Mouse (Mus musculus): Measurements from ENCODE around the gene Usp30.

Usp30 gene

GRCm38 (mm10) chr5:114065161-114065560, at the start of gene Usp30:
TSS of gene Usp30 (plus strand) at chr5:114065461.
- no peak for DNase-seq

DNA sequence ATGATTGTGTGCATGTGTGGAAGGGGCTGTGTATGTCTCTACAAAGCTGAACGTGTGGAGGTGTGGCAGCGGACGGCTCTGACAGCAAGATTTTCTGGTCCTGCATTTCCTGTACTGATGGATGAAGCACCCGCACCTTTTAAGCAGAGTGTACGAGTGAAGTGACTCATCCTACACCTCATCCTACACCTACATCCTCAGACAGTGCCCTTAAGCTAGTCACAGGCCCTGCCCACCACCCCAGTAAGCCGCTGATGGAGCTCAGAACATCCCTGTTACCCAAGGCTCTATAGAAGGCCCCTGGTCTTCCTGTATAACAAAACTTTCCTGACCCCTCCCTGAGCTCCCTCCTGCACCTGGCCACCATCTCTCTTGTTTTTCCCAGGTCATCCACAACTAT, 40.9 kb upstream of the Usp30 start:
- DNase-seq: no peak

DNA sequence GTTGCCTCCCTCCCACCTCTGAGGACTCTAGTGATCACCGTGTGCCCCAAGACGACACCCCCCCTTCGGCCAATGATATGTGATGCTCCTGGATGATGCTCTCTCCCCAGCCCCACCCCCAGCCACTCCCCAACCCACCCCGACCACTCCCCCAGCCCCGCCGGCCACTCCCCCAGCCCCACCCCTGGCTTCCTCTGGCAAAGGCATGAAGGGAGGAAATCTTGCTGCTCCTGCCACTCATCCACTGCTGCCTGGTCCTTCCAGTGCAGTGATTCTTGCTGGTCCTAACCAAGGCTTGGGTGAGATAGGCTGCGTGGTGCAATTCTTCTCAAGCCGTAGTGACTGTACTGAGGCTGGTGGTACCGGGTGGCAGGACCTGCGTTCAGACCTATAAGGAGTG, 40.4 kb upstream of the Usp30 start:
- DNase-seq: no peak

DNA sequence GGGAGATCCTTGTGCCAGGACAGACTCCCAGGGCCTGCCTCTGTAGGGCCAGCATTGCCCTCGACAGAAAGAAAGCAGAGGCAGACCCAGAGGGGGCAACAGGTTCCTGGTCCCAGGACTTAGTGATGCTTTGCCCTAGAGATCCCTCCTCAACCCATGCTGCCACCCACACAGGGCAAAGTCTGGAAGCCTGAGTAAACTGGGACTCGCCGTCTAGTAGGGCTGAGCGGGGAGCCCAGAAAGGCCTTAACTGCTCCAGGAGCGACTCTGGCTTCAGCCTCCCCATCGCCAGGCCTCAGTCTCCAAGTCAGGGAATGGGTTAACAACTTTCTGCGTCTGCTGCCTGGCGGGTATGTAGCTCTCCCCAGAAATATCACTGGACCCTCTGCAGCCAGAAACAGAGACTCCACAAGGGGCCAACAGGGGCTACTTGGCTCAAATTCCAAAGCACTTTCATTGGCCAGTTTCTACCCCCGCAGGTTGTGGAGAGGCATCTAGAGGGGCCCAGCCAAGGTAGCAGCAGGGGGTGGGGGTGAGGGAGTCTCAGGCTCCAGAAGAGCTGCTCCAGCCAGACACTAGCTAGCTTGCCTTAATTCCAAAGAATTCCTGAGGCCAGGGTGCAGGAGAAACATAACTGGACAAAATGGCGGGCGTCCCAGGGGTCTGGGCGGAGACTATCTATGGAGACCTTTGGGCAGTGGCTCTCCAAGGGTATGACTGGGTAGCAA, 37.9 kb upstream of the Usp30 start:
- DNase-seq: no peak

DNA sequence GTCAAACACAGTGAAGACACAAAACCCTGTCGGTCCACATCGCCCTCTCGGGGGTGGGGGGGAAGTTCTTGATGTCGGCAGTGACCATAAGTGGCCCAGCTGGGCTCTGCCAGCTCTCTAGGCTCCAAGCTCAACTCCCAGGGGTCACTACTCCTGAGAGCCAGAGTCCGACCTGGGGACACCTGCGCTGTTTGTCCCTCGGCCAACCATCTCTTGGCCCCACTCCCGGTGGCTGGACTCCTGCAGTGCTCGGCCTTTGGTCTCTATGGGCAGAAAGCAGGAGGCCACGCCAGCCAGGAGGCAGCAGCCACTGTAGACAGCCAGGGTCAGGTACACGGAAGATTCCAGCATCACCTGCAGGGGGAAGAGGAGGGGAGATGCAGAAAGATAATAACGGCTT, 37.1 kb upstream of the Usp30 start:
- no peak for DNase-seq

DNA sequence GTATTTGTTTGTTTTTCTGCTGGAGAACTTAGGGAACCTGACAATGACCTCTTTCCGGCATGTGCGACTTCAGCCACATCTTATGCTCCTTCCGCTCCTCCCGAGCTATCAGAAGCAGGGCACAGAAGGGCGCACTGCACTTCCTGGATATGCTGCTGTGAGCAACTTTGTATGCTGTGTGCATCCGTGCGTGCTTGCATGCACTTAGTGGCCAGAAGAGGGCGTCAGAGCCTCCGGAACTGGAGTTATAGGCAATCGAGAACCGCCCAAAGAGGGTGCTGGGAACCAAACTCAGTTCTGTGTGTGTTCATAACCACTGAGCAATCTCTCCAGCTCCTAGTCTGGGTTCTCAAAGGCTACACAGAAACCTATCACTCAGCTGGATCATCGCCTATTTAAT, 34.6 kb upstream of the Usp30 start:
- DNase-seq: no peak

GRCm38 (mm10) chr5:114032161-114032763, 33.0 kb upstream of the Usp30 start:
- DNase-seq: no peak

DNA sequence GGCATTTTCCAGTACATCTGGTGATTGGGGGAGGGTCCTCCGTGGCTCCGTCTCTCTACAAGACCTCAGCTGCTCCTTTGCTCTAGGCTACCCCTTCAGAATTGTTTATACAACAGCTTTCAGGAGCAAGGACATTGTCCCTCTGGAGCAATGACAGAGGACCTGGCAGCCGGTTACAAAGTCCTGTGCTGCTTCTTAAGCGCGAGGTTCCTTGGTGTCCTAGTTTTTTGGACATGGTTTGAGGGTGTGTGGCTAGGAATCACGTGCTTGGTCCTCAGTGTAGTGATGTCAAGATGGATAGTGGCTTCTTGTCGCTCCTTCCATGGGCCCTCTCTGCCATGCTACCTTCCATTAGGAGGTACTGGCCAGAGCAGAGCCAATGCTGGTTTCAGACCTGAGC, 30.9 kb upstream of the Usp30 start:
- no peak for DNase-seq

DNA sequence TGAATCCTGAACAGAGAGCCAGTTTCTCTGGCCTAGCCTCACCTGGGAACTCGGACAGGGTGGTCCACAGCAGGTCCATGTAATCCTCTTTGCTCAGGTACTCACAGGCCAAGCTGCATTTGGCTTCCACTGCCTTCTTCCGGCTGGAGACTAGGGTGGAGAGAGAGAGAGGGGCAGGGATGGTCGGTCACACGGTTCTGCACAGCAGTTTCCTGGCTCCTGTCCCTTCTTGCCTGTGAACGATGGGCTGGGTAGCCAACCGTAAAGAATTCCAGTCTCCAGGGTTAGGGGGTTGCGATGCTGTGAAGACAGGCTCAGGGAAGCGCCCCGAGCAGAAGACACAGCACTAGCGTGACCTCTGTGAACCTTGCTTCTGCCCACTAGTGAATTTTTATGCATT, 30.1 kb upstream of the Usp30 start:
- DNase-seq: no peak

- DNase-seq: no peak
Observed at GRCm38 (mm10) chr5:114040508-114040907, 24.8 kb upstream of the Usp30 start.

DNA sequence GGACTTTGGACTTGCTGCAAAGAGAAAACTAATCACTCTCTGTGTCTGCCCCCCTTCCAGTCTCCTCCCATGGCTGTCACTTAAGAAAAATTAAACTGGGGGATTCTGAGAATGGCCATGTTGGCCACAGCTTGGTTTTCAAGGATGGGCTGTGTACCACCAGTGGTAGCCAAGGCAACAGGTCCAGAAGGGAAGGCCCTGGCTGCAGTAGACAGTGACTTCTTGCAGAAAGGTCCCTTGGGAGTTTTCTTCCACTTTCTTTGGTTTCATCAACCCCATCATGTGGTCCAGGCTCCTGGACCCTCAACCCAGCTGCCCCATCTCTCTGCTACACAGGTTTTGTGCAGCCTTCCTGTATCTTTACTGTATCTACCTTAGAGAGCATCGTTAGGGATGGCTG, 24.4 kb upstream of the Usp30 start:
- no peak for DNase-seq

GRCm38 (mm10) chr5:114041327-114041930, 23.8 kb upstream of the Usp30 start:
- DNase-seq: peak; percentile 69 to 71

- no peak for DNase-seq
Observed at GRCm38 (mm10) chr5:114043800-114044199, 21.5 kb upstream of the Usp30 start.

DNA sequence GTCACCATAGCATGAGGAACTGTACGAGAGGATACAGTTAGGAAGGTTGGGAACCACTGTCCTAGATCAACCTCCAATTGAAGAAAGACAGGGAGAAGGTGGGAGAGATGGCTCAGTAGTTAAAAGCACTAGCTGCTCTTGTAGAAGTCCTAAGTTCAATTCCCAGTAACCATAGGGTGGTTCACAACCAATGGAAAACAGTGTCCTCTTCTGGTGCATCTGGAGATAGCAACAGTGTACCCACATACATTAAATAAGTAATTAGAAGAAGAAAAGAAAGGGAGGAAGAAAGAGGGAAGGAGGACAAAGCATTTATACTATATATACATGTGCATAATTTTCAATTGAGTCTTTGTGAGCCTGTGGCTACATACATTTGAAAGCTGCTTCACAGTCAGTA, 20.1 kb upstream of the Usp30 start:
- no peak for DNase-seq

GRCm38 (mm10) chr5:114046151-114046550, 19.1 kb upstream of the Usp30 start:
- no peak for DNase-seq

GRCm38 (mm10) chr5:114046604-114047003, 18.7 kb upstream of the Usp30 start:
- DNase-seq: no peak

DNA sequence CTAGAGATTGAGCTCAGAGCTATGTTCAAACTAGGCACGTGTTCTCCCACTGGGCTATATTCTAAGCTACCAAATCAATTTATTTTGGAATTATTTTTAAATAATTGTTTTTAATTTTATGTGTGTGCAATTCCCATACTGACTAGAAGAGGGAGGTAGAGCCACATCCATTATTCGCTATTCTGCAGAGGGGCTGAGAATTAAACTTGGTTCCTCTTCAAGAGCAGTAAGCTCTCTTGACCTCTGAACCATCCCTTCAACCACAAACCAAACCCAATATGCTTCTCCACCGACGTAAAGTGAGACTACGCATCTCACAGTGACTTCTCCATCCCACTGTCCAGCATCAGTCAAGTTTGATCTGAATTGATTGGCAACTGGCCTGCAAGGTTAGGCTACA, 18.1 kb upstream of the Usp30 start:
- no peak for DNase-seq

DNA sequence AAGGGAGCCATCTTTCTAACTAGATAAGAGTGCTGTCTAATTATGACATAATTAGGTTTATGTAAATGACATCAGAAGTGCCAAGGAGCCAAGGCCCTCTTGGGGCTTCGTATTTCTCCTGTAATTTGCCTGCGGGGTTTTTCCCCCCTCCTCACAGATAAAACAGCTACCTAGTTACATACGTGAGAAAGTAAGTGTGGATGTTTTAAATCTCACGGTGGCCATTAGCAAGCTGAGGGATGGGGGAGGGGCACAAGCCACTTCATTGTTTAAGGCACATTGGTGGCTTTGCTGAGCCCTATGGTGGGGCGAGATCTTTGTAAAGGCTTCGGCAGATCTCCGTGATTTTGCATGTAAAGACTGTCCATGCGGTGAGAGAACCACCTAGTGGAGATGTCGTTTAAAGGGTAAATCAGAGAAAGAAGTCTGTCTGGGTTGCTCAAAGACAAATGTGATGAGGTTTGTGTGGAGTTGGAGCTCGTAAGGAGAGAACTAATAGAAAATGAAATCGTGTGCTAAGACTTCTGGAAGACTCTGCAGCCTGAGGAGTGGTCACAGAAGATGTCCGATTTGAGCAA, 16.4 kb upstream of the Usp30 start:
- DNase-seq: no peak

- DNase-seq: peak; percentile 82 to 84
Observed at GRCm38 (mm10) chr5:114052246-114052761, 13.0 kb upstream of the Usp30 start.

GRCm38 (mm10) chr5:114057129-114057731, 8.0 kb upstream of the Usp30 start:
- no peak for DNase-seq

DNA sequence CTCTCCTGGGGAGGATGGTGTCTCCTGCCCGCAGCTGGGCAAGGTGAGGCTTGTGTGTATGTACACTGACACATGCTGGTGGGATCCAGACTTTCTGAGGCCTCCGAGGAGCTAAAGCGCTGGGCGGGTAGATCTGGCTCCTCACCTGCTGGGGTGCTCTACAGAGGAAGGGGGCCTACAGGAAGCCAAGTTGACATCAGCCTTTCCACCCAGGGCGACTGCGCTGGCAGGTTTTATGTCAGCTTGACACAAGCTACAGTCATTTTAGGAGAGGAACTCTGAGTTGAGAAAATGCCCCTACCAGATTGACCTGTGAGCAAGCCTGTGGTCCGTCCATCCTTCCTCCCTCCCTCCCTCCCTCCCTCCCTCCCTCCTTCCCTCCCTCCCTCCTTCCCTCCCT, 3.6 kb upstream of the Usp30 start:
- no peak for DNase-seq

GRCm38 (mm10) chr5:114063958-114064357, 1.3 kb upstream of the Usp30 start:
- DNase-seq: no peak

GRCm38 (mm10) chr5:114066601-114067000, 1.3 kb downstream of the Usp30 start:
- DNase-seq: no peak
